Mouse (Mus musculus) intestine, embryonic 16.5 days (tissue): ENCODE results near the gene Heca. TPM values are rescaled to one million over a fixed set of nuclear protein-coding genes. Genes with fewer than 3 reads are reported as not detected.
"Not testable (repeated sequence)": the region's sequence is repeated elsewhere in the genome, so short reads cannot be mapped to it uniquely, and the experiment has no call there.

Experiments used
- ATAC-seq: fragments of 200-750 bp; cut with Nextera tagmentation; 2 replicates; pipeline ENCODE4 v1.8.0; 2017; ENCODE audit warnings: moderate TSS enrichment, moderate library complexity
- H3K27ac ChIP-seq: fragments of 300-500 bp; sonication (generic); 2 replicates; pipeline ENCODE4 v1.5.1; 2014; ENCODE audit warnings: mild to moderate bottlenecking, low read length
- H3K27me3 ChIP-seq: fragments of 300-500 bp; sonication (generic); replicated peaks from 2 replicates; pipeline ENCODE4 v1.6.1; 2014; ENCODE audit warnings: low read length, control low read depth, mixed read lengths; ENCODE audit not compliant: control insufficient read depth, insufficient read depth
- H3K36me3 ChIP-seq: fragments of 300-500 bp; sonication (generic); 2 replicates; pipeline ENCODE4 v1.6.1; 2014; ENCODE audit warnings: low read length, control low read depth; ENCODE audit not compliant: control insufficient read depth, insufficient read depth
- H3K4me1 ChIP-seq: fragments of 300-500 bp; sonication (generic); 2 replicates; pipeline ENCODE4 v1.6.1; 2014; ENCODE audit warnings: low read length, control low read depth, mixed read lengths; ENCODE audit not compliant: control insufficient read depth, insufficient read depth
- H3K4me2 ChIP-seq: fragments of 300-500 bp; sonication (generic); 2 replicates; pipeline ENCODE4 v1.6.1; 2014; ENCODE audit warnings: low read depth, low read length, control low read depth
- H3K4me3 ChIP-seq: fragments of 300-500 bp; sonication (generic); 2 replicates; pipeline ENCODE4 v1.5.1; 2014; ENCODE audit warnings: mild to moderate bottlenecking, low read length
- H3K9ac ChIP-seq: fragments of 300-500 bp; sonication (generic); 2 replicates; pipeline ENCODE4 v1.6.1; 2014; ENCODE audit warnings: low read depth, low read length
- H3K9me3 ChIP-seq: fragments of 300-500 bp; sonication (generic); 2 replicates; pipeline ENCODE4 v1.6.1; 2016; ENCODE audit warnings: low read length, control low read depth; ENCODE audit not compliant: control insufficient read depth
- WGBS: fragments of 180-500 bp; shearing (Covaris S2); extraction: QIAGEN DNeasy Blood & Tissue Kit; methylation state at CpG from one replicate; pipeline ENCODE4 v1.1.7; 2014; 5-methylcytosine and 5-hydroxymethylcytosine counted together
- polyA plus RNA-seq: library from polyadenylated mRNA; unstranded; fragments of >200 nt; fragmentation: Nextera tagmentation; extraction: Ambion mirVana; gene quantifications from 2 replicates; pipeline ENCODE4 v1.2.1, GENCODE M21; 2015

Heca gene
- polyA plus RNA-seq: 2.6 and 2.7 TPM in 2 replicates

- Histone ChIP-seq H3K36me3 (no peaks in the 10 kb centered on the region), H3K4me3 (peak within 1 kb of the TSS; percentile 87), H3K4me2 (peak within 1 kb of the TSS; percentile 55), H3K27me3 (no peaks in the 10 kb centered on the region), H3K9ac (peak within 1 kb of the TSS; percentile 92), H3K9me3 (no peaks in the 10 kb centered on the region; the same call in 1 of the 2 replicates), H3K27ac (peak within 1 kb of the TSS; percentile 84), H3K4me1 (no peaks in the 10 kb centered on the region)
- WGBS: 5% methylated on average over 44 of the region's 50 CpGs
- peak; percentile 97 for ATAC-seq
Observed at GRCm38 (mm10) chr10:17947960-17948730, at the start of gene Heca. Gene Heca, minus strand, starts transcription at chr10:17948067.

- no peak overlapping the region for H3K9ac ChIP-seq
- 80% methylated on average over 4 of the region's 4 CpGs for WGBS
- ATAC-seq: no peak
- H3K9me3 ChIP-seq: no peaks in the 10 kb centered on the region
- H3K27ac ChIP-seq: no peak overlapping the region
- H3K4me1 ChIP-seq: no peaks in the 10 kb centered on the region
- no peak overlapping the region for H3K4me3 ChIP-seq
- no peak overlapping the region for H3K4me2 ChIP-seq
- no peaks in the 10 kb centered on the region for H3K36me3 ChIP-seq
- no peaks in the 10 kb centered on the region for H3K27me3 ChIP-seq
Observed at GRCm38 (mm10) chr10:17990576-17990975, 42.7 kb upstream of the Heca start.

- Histone ChIP-seq H3K36me3 (no peaks in the 10 kb centered on the region), H3K4me1 (no peaks in the 10 kb centered on the region), H3K4me3 (no peak overlapping the region), H3K27ac (no peak overlapping the region), H3K9ac (no peak overlapping the region), H3K9me3 (no peaks in the 10 kb centered on the region), H3K27me3 (no peaks in the 10 kb centered on the region), H3K4me2 (no peak overlapping the region)
- no peak for ATAC-seq
- WGBS: 73% methylated on average over 6 of the region's 6 CpGs
Observed at GRCm38 (mm10) chr10:17989136-17989535, 41.3 kb upstream of the Heca start.

GRCm38 (mm10) chr10:17987823-17988423 is 40.1 kb upstream of the Heca start:
- 82% methylated on average over 8 of the region's 8 CpGs for WGBS
- no peaks in the 10 kb centered on the region for H3K9me3 ChIP-seq
- no peak overlapping the region for H3K9ac ChIP-seq
- no peak overlapping the region for H3K4me3 ChIP-seq
- H3K36me3 ChIP-seq: no peaks in the 10 kb centered on the region
- no peak overlapping the region for H3K4me2 ChIP-seq
- ATAC-seq: no peak
- H3K27me3 ChIP-seq: no peaks in the 10 kb centered on the region
- no peaks in the 10 kb centered on the region for H3K4me1 ChIP-seq
- H3K27ac ChIP-seq: no peak overlapping the region

GRCm38 (mm10) chr10:17983313-17983712 is 35.4 kb upstream of the Heca start:
- Histone ChIP-seq H3K9ac (no peak overlapping the region), H3K27ac (no peak overlapping the region), H3K27me3 (no peaks in the 10 kb centered on the region), H3K4me2 (no peak overlapping the region), H3K36me3 (no peaks in the 10 kb centered on the region), H3K4me3 (no peak overlapping the region), H3K4me1 (no peaks in the 10 kb centered on the region), H3K9me3 (no peaks in the 10 kb centered on the region)
- no peak for ATAC-seq
- WGBS: 91% methylated on average over 2 of the region's 2 CpGs

- Histone ChIP-seq H3K4me3 (no peak overlapping the region), H3K27ac (no peak overlapping the region), H3K9ac (no peak overlapping the region), H3K9me3 (no peaks in the 10 kb centered on the region), H3K4me2 (no peak overlapping the region), H3K36me3 (no peaks in the 10 kb centered on the region), H3K4me1 (no peaks in the 10 kb centered on the region), H3K27me3 (no peaks in the 10 kb centered on the region)
- WGBS: 62% methylated on average over 4 of the region's 4 CpGs
- no peak for ATAC-seq
Observed at GRCm38 (mm10) chr10:17966090-17966489, 18.2 kb upstream of the Heca start.

- no peak overlapping the region for H3K9ac ChIP-seq
- WGBS: 81% methylated on average over 5 of the region's 5 CpGs
- H3K27me3 ChIP-seq: no peaks in the 10 kb centered on the region
- H3K4me2 ChIP-seq: no peak overlapping the region
- H3K27ac ChIP-seq: no peak overlapping the region
- H3K9me3 ChIP-seq: no peaks in the 10 kb centered on the region; the same call in 1 of the 2 replicates
- no peak for ATAC-seq
- no peak overlapping the region for H3K4me3 ChIP-seq
- no peaks in the 10 kb centered on the region for H3K4me1 ChIP-seq
- H3K36me3 ChIP-seq: no peaks in the 10 kb centered on the region
Observed at GRCm38 (mm10) chr10:17950761-17951160, 2.9 kb upstream of the Heca start.

- Histone ChIP-seq H3K27me3 (no peaks in the 10 kb centered on the region), H3K9me3 (no peaks in the 10 kb centered on the region; the same call in 1 of the 2 replicates), H3K27ac (peak overlapping the region; percentile 84), H3K9ac (peak overlapping the region; percentile 92), H3K36me3 (no peaks in the 10 kb centered on the region), H3K4me3 (peak overlapping the region; percentile 87), H3K4me1 (no peaks in the 10 kb centered on the region), H3K4me2 (peak overlapping the region; percentile 55)
- under 1% methylated on average over 76 of the region's 110 CpGs for WGBS
- peak; percentile 74 for ATAC-seq
Observed at GRCm38 (mm10) chr10:17947175-17947906, 526 bp downstream of the Heca start.

- H3K4me3 ChIP-seq: peak overlapping the region; percentile 87
- 0% methylated on average over 4 of the region's 4 CpGs for WGBS
- H3K9ac ChIP-seq: peak overlapping the region; percentile 92
- H3K4me1 ChIP-seq, H3K36me3 ChIP-seq, ATAC-seq, H3K9me3 ChIP-seq, H3K27me3 ChIP-seq: not testable (repeated sequence)
- H3K27ac ChIP-seq: peak overlapping the region; percentile 84; the same call in 1 of the 2 replicates
- H3K4me2 ChIP-seq: peak overlapping the region; percentile 55
Observed at GRCm38 (mm10) chr10:17946799-17947174, 1.1 kb downstream of the Heca start.
